32 mouse cellular contexts compared by ENCODE assay signal in the genomic region with DNA sequence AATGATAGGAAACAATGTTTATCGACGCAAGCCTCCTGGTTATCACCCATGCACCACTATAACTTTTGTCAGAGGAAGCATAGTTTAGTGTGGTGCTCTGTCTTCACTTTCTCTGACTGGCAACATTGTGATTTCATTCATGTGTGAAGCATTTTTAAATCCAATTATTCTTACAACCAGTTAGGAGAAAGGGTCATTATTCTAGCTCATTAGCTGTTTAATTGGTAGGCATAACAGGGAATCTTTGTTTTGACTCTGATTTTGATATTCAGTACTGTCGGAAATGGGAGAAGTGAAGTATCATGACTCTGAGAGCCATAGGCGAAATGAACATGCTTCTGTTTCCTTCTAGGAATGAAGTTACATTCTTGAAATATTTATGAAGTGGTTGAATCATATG.
"Had no signal": no experiment of that assay in that cellular context is flagged by ENCODE, and none has a peak within 500 bp of the region (broad histone marks: within the 10 kb centered on the region; RNA-seq: fewer than 3 reads in every experiment).

No protein-coding gene starts in this region.

- ATAC-seq: hindbrain, embryonic 16.5 days; hindbrain, postnatal 0 days; inflammation-experienced regulatory T-cells, adult 6 months; intestine, embryonic 15.5 days; intestine, embryonic 16.5 days; intestine, postnatal 0 days had no signal

- DNase-seq: heart, postnatal 10 days; heart, postnatal 14 days; heart, postnatal 36 days; heart, postnatal 4 days; kidney, adult 11 months; kidney, adult 18-20 months; kidney, adult 2 months; kidney, adult 8-10 months; kidney, adult 9 months; kidney, postnatal 10 days; kidney, postnatal 14 days; kidney, postnatal 25 days; kidney, postnatal 36 days; kidney, postnatal 4 days; layer of hippocampus, adult 9-11 months; layer of hippocampus, postnatal 36 days had no signal

- H3K4me3 ChIP-seq: heart, embryonic 10.5 days; heart, embryonic 12.5 days; heart, embryonic 13.5 days; heart, embryonic 15.5 days; hindbrain, embryonic 10.5 days; hindbrain, embryonic 12.5 days; hindbrain, embryonic 13.5 days; hindbrain, embryonic 15.5 days; intestine, embryonic 15.5 days; kidney, embryonic 15.5 days; layer of hippocampus, adult 2 months had no signal

- H3K4me1 ChIP-seq: heart, embryonic 10.5 days; heart, embryonic 12.5 days; heart, embryonic 13.5 days; heart, embryonic 15.5 days; hindbrain, embryonic 10.5 days; hindbrain, embryonic 12.5 days; hindbrain, embryonic 13.5 days; hindbrain, embryonic 15.5 days; intestine, embryonic 15.5 days; kidney, embryonic 15.5 days had no signal
